Mouse (Mus musculus): ENCODE measurements around the gene Arhgef18. TPM values are rescaled to one million over a fixed set of nuclear protein-coding genes. Genes with fewer than 3 reads are reported as not detected.
A peak's percentile ranks its signal among the peaks of the same experiment; 100 is the strongest.

The Arhgef18 gene
- total and polyA plus RNA-seq, 3 experiments, result 3.0 to 6.6 TPM; not detected in 1

GRCm38 (mm10) chr8:3352715-3353114 is 40.1 kb upstream of the Arhgef18 start:
- H3K27ac ChIP-seq (ENCODE audit: control insufficient read depth, low read depth, low read length), result peak overlapping the region; percentile 92
- no peaks in the 10 kb centered on the region for H3K27me3 ChIP-seq (ENCODE audit: control insufficient read depth in 1 of 2, insufficient read depth in 2 of 2, low read length in 2 of 2)
- H3K4me3 ChIP-seq (ENCODE audit: control insufficient read depth in 1 of 2, insufficient read depth in 1 of 2, low read depth in 2 of 2, low read length in 2 of 2), result peak overlapping the region in 1 of 2 experiments; percentile 51; a peak in 1 of 4 replicates

GRCm38 (mm10) chr8:3353189-3353810 is 39.5 kb upstream of the Arhgef18 start, which contains the start of gene A430078G23Rik:
Gene A430078G23Rik, plus strand, starts transcription at chr8:3353415.
- Histone ChIP-seq H3K9me3 (replicated peaks; ENCODE audit: insufficient read depth, low read length) (no peaks in the 10 kb centered on the region), H3K4me1 (ENCODE audit: control insufficient read depth in 1 of 2, insufficient read depth in 2 of 2, low read length in 2 of 2) (peaks cover 2 to 27% of the 10 kb centered on the region in 2 experiments), H3K9ac (ENCODE audit: control insufficient read depth, low read depth, low read length, poor library complexity, severe bottlenecking) (peak within 1 kb of the TSS; percentile 78), H3K36me3 (ENCODE audit: control insufficient read depth in 1 of 2, insufficient read depth in 2 of 2, low read length in 2 of 2) (peaks cover 0 to 9% of the 10 kb centered on the region in 2 experiments; a peak in 2 of 4 replicates), H3K79me2 (ENCODE audit: control insufficient read depth, insufficient read depth, low read length, poor library complexity) (peaks cover 1% of the 10 kb centered on the region; the same call in 1 of the 2 replicates), H3K4me3 (ENCODE audit: control insufficient read depth in 1 of 2, insufficient read depth in 1 of 2, low read depth in 2 of 2, low read length in 2 of 2) (peak within 1 kb of the TSS; percentile 47 to 51), H3K27me3 (ENCODE audit: control insufficient read depth in 1 of 2, insufficient read depth in 2 of 2, low read length in 2 of 2) (no peaks in the 10 kb centered on the region), H3K27ac (ENCODE audit: control insufficient read depth, low read depth, low read length) (peak within 1 kb of the TSS; percentile 92)
- TF ChIP-seq USF1 (IDR thresholded peaks at IDR 0.05; ENCODE audit: low read depth, low read length) (0 out of 2 replicates have a peak, but pooled peaks have one; percentile 36), SMC3 (IDR thresholded peaks at IDR 0.05; ENCODE audit: low read depth, low read length) (no peak), MYB (IDR thresholded peaks at IDR 0.05; ENCODE audit: low read depth, low read length) (no peak), CTCF (IDR thresholded peaks at IDR 0.05 in 2 of 3, conservative IDR thresholded peaks at IDR 0.05 in 1 of 3; ENCODE audit: control insufficient read depth in 1 of 3, insufficient read depth in 1 of 3, low read depth in 2 of 3, low read length in 3 of 3, poor library complexity in 1 of 3, severe bottlenecking in 1 of 3) (no peak), ZC3H11A (IDR thresholded peaks at IDR 0.05; ENCODE audit: low read depth, low read length) (no peak), ZKSCAN1 (IDR thresholded peaks at IDR 0.05; ENCODE audit: low read depth, low read length) (no peak), CHD2 (IDR thresholded peaks at IDR 0.05; ENCODE audit: low read length) (no peak), MAX (IDR thresholded peaks at IDR 0.05; ENCODE audit: low read length) (no peak; the same call in 1 of the 2 replicates), ZMIZ1 (IDR thresholded peaks at IDR 0.05; ENCODE audit: low read depth, low read length) (no peak), POLR2AphosphoS2 (IDR thresholded peaks at IDR 0.05; ENCODE audit: low read length) (no peak), ELF1 (IDR thresholded peaks at IDR 0.05; ENCODE audit: low read depth, low read length) (no peak), RCOR1 (IDR thresholded peaks at IDR 0.05; ENCODE audit: low read depth, low read length) (no peak), HCFC1 (IDR thresholded peaks at IDR 0.05; ENCODE audit: low read depth, low read length) (no peak), TBP (IDR thresholded peaks at IDR 0.05; ENCODE audit: low read depth, low read length) (peak; percentile 38; the same call in 1 of the 2 replicates), RAD21 (IDR thresholded peaks at IDR 0.05; ENCODE audit: low read depth, low read length) (no peak), ETS1 (IDR thresholded peaks at IDR 0.05; ENCODE audit: low read depth, low read length) (no peak), USF2 (IDR thresholded peaks at IDR 0.05; ENCODE audit: borderline replicate concordance in 1 of 2, insufficient read depth in 1 of 2, low read depth in 1 of 2, low read length in 2 of 2) (no peak), POLR2A (IDR thresholded peaks at IDR 0.05; ENCODE audit: control insufficient read depth in 1 of 2, insufficient read depth in 1 of 2, low read depth in 1 of 2, low read length in 2 of 2, poor library complexity in 1 of 2) (peak in 1 of 2 experiments; percentile 45; a peak in 1 of 4 replicates), POLR2AphosphoS5 (IDR thresholded peaks at IDR 0.05; ENCODE audit: borderline replicate concordance, low read depth, low read length) (no peak), BHLHE40 (IDR thresholded peaks at IDR 0.05; ENCODE audit: borderline replicate concordance, low read depth, low read length) (no peak)
- DNase-seq (ENCODE audit: low read depth, low spot score), result peak; percentile 77

More at GRCm38 (mm10) chr8:3352715-3353114, 40.1 kb upstream of the Arhgef18 start:
- Histone ChIP-seq H3K36me3 (ENCODE audit: control insufficient read depth in 1 of 2, insufficient read depth in 2 of 2, low read length in 2 of 2) (peaks cover 0 to 9% of the 10 kb centered on the region in 2 experiments; a peak in 2 of 4 replicates), H3K79me2 (ENCODE audit: control insufficient read depth, insufficient read depth, low read length, poor library complexity) (peaks cover 1% of the 10 kb centered on the region; the same call in 1 of the 2 replicates), H3K9ac (ENCODE audit: control insufficient read depth, low read depth, low read length, poor library complexity, severe bottlenecking) (peak overlapping the region; percentile 78), H3K4me1 (ENCODE audit: control insufficient read depth in 1 of 2, insufficient read depth in 2 of 2, low read length in 2 of 2) (peaks cover 2 to 27% of the 10 kb centered on the region in 2 experiments), H3K9me3 (replicated peaks; ENCODE audit: insufficient read depth, low read length) (no peaks in the 10 kb centered on the region)
- no peak for DNase-seq (ENCODE audit: low read depth, low spot score)
- no peak for TF ChIP-seq RAD21 (IDR thresholded peaks at IDR 0.05; ENCODE audit: low read depth, low read length)
- no peak for TF ChIP-seq E2F4 (IDR thresholded peaks at IDR 0.05; ENCODE audit: borderline replicate concordance, low read depth, low read length)
- TF ChIP-seq TAL1 (IDR thresholded peaks at IDR 0.05; ENCODE audit: low read length), result no peak
- TF ChIP-seq HCFC1 (IDR thresholded peaks at IDR 0.05; ENCODE audit: low read depth, low read length), result no peak
- no peak for TF ChIP-seq NELFE (IDR thresholded peaks at IDR 0.05; ENCODE audit: low read depth, low read length)
- no peak for TF ChIP-seq ZNF384 (IDR thresholded peaks at IDR 0.05; ENCODE audit: low read depth, low read length)
- no peak for TF ChIP-seq MXI1 (IDR thresholded peaks at IDR 0.05; ENCODE audit: low read depth, low read length)
- no peak for TF ChIP-seq ELF1 (IDR thresholded peaks at IDR 0.05; ENCODE audit: low read depth, low read length)
- TF ChIP-seq CTCF (IDR thresholded peaks at IDR 0.05 in 2 of 3, conservative IDR thresholded peaks at IDR 0.05 in 1 of 3; ENCODE audit: control insufficient read depth in 1 of 3, insufficient read depth in 1 of 3, low read depth in 2 of 3, low read length in 3 of 3, poor library complexity in 1 of 3, severe bottlenecking in 1 of 3), result no peak

Data from MEL (cell line).